Mouse (Mus musculus) cerebellum, adult (tissue): ENCODE measurements around the gene Hs3st1.
"Not testable (repeated sequence)": the region's sequence is repeated elsewhere in the genome, so short reads cannot be mapped to it uniquely, and the experiment has no call there.

Source experiments
- ATAC-seq: cut with Nextera tagmentation; 2 replicates; pipeline ENCODE4 v1.9.2; 2017; ENCODE audit warnings: mild to moderate bottlenecking, moderate library complexity, mixed read lengths; ENCODE audit not compliant: insufficient number of reproducible peaks, low FRiP score, low TSS enrichment

Gene Hs3st1

GRCm38 (mm10) chr5:39755375-39755774, at the start of gene Hs3st1:
Gene Hs3st1 (minus strand): TSS chr5:39755475.
- not testable (repeated sequence) for ATAC-seq

GRCm38 (mm10) chr5:39804663-39805062, 49.4 kb upstream of the Hs3st1 start:
- no peak for ATAC-seq

- no peak for ATAC-seq
Observed at GRCm38 (mm10) chr5:39803941-39804340, 48.7 kb upstream of the Hs3st1 start.

GRCm38 (mm10) chr5:39803457-39803856, 48.2 kb upstream of the Hs3st1 start:
- ATAC-seq = no peak

DNA sequence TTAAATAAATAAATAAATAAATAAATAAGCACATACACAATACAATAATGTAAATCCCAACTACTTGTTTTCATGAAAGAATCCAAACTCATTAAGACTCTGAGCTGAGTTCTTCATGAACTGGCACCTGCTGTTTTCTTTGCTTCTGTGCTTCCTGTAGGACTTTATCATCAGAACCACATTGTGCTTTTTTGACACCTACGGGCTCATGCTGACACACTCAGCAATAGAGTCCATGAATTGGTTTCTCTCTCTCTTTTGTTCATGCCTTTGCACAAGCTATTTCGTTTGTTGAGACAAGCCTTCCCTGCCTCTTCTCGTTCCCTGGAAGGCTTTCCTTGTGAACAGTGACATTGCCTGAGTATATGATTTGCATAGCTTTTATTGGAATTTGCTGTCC, 46.8 kb upstream of the Hs3st1 start:
- no peak for ATAC-seq

DNA sequence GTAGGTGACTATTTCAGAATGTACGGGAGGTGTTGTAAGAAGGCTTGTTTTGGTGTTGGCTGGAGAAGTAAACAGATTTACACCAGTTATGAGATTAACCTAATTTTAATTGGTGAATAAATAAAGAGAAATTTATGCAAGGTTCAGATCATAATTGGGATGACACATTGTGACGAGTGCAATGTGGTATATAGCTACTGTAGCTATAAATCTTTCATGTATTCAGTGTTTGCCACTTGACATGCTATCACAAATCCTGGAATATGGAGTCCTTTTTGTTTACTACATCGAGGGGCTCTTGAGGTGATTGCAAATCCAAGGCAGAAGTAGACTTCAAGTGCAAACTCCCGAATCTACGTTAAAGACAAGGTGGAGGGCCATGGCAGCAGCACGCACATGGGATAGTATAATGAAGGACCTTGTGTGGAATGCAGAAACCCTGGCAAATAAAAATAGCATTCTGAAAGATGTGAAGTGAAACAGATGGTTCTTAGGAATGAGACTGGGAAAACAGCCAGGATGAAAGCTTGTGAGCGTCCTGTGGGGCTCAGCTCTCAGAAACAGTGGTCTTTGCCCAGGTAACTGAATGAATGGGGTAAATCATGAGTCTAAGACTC, 21.9 kb upstream of the Hs3st1 start:
- peak; percentile 99 for ATAC-seq

DNA sequence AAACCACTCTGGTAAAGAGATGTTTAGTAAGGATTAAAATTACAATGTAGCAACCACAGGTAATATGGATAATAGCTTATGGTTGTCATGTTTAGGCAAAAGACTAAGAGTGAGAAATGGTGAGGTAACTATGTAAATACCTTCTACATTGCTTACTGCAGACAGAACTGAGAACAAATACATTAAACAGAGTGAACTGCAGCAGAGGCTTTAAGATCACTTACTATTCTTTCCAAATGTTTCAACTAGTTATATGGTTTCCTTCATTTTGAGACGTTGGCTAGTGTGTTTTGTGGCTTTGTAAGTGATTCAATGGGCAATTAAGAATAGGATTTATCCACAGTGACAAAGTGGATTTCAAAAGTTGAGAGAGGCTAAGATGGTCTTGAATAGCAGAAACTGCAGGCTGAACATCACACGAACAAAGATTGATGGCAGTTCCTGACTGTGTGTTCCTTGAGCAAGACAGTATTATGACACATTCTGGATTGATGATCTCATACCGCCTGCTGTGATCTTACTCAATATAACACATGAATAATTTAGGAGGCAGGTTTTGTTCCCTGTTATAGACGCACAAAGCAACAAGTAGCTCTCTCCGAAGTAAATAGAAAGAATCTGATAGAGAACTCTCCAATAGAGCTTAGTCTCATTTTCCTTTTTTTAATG, 16.5 kb upstream of the Hs3st1 start:
- ATAC-seq = no peak

DNA sequence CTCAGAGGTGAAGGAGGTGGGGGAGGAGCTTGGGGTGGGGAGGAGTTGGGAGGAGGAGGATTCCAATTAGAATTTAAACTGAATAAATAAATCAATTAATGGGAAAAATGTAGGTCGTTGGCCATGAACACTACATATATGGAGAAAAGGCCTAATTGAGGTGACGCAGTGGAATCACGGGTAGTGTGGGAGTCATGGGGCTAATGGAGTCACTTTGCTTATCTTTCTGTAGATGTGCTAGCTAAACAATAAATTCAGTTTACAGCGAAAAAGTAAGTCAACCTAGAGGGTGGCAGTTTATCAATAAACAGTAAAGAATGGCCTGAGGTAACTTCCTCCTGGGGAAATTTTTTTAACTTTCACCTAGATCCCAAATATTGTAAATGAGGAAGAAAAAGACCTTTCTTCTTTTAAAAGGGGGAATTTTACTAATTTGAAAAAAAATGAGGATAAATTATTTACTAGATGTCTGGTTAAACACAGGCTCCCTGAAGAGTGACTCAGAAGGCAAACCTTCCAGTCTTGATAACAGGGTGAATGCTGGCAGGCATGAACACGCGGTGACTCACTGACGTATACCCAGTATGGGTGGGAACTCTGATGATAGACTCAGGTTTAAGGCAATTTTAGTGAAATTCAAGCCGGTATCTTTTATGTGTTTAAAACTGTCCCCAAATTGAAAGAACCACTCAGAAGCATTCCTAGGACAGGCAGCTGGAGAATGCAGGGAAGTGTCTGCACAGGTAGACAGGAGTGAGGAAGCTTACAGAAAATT, 6.6 kb upstream of the Hs3st1 start:
- ATAC-seq = no peak

- ATAC-seq = no peak
Observed at GRCm38 (mm10) chr5:39758890-39759475, 3.7 kb upstream of the Hs3st1 start.

- ATAC-seq = no peak
Observed at GRCm38 (mm10) chr5:39736843-39737242, 18.4 kb downstream of the Hs3st1 start.

DNA sequence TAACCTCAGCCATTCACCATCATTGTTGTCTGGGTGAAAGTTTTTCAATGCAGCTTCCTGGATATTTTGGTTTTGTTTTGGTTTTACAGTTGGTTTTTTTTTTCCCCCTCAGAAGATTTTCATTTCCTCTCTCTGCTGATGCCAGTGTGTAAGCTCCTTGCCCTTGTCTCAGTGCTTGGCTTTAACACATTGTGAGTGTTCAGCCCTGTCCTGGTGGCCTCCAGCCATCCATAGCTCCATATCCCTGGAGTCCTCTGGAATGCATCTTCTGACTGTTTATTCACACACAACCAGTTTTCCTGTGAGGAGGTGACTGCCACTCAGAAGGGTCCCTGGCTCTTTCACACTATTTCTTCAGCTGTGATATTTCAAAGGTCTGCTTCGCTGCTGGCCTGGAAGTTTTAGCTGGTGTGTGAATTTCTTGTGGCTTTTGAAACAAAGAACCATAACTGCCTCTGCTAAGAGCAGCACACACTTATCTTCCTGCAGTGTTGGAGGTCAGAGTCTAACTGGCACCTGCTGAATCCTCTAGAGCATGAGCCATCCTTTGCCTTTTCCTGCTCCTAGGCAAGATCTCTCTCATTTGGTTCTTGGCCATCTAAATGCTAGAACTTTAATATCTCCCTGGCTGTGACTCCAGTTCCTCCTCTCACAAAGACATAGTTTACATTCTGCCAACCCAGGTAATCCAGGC, 21.4 kb downstream of the Hs3st1 start:
- no peak for ATAC-seq

GRCm38 (mm10) chr5:39733013-39733749, 22.1 kb downstream of the Hs3st1 start:
- no peak for ATAC-seq

DNA sequence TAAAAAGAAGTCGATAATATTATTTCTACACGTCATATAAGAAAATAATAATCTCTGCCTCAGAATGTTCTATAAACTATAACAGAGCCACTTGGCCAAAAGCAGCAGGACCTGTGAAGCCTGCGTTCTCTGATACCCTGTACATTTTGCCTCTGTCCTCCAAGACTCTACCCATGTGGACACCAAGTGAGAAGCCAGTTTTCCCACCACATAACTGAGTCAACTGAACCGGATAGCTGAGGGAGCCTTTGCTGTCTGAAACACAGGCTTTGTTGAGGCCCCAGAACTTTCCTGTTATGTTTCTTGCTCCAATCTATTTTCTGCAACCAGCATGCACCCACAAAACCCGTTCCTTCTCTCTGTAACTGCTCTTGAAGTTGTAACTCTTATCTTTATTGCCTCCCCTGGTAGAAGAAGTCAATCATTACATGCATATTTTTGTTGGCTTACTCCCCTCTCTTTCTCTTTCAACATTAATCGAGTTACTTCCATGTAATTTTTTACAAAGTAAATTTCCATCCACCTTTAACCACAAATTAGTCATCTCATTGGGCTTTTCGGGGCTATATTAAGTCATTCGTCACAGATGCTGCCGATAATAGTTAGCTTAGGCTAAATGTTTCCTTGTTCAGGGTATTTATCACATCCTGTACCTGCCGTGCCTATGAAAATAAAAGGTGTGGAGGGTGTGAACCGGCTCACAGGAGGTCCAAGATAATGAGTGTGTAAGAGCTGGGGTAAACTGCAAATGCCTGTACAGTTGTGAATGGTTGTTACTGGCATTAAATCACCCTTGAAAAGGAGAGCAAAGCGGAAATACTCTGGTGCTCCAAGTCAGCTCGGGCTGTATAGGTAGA, 39.4 kb downstream of the Hs3st1 start:
- ATAC-seq = no peak

DNA sequence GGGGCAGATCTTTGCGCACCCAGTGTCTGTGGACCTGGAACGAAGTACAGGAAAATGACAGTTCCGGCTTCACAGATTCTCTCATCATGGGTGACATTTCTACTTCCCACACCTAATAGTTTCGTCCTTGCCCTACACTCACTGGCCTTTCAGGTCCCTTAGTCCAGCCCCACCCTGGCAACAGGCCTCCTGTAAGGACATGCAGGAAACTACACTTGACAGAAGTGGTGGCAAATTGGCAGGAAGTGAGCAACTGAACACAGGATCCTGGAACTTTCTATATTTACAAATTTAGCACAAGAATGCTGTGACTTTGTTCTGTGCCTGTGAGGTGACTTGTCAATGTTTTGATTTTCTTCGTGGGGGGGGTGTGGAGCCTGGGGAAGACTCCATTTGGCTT, 40.1 kb downstream of the Hs3st1 start:
- ATAC-seq = no peak

- no peak for ATAC-seq
Observed at GRCm38 (mm10) chr5:39705539-39705938, 49.7 kb downstream of the Hs3st1 start.

DNA sequence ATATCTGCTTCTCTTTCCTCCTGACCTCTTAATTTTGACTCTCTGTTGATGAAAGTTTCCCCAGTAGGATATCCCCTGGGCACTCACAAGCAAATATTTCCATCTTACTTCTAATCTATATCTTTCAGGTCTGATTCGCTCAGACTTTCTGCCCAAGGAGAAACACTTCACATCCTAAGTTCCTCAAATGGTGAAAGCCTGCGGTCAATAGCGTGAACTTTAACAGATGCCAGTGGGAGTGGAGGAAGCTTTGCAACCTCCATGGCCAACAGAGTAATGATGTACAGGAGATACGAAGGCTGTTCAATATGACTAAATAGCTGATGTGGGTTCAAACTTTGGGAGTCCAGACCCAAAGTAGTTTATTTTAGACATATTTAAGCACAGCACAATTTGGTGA, 94.4 kb downstream of the Hs3st1 start:
- no peak for ATAC-seq

GRCm38 (mm10) chr5:39659417-39659816, 95.9 kb downstream of the Hs3st1 start:
- ATAC-seq = no peak

DNA sequence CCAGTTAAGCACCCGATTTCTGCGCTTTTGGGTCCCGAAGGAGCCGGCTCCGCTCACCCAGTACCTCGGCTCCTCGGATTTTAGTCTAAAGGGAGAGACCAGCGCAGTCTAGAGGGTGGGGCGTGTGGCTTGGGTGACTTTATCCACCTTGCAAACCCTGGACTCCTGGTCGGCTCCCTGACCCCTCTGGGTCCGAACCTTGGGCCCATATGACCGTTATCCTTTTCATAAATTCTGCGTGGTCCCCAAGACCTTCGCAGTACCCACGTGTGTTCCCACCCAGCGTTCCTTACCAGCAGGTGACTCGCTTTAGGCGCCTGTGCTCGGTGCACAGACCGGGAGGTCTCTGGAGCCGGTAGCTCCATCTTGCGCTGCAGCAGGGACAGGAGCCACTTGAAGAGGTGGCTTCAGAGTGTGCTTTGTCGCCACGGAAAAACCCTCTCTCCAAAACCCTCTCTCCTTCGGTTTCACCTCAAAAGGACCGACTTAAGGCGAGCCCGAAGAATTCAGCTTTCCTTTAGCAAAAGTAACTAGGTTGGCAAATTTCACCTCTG, 110.4 kb downstream of the Hs3st1 start:
- ATAC-seq = peak; percentile 45
